Mouse (Mus musculus) gastrocnemius, adult 8-10 months (tissue): ENCODE results near the gene Bdnf. TPM values are rescaled to one million over a fixed set of nuclear protein-coding genes. Genes with fewer than 3 reads are reported as not detected.

Experiments used
- DNase-seq, 2 experiments: peaks; one replicate each; pipeline ENCODE4 v3.0.0; 2022; ENCODE audit warnings: low spot score in 2 of 2
- total RNA-seq, 4 experiments: library from RNA; stranded (reverse); gene quantifications; 2 replicates each; pipeline ENCODE4 v1.2.4; 2022

Bdnf gene
- total RNA-seq, 4 experiments from 2014 or later = 0.16 to 1.0 (median 0.59) TPM

- DNase-seq = no peak
These were observed 29.6 kb downstream of the Bdnf start for GRCm38 (mm10) chr2:109704053-109704452.

DNA sequence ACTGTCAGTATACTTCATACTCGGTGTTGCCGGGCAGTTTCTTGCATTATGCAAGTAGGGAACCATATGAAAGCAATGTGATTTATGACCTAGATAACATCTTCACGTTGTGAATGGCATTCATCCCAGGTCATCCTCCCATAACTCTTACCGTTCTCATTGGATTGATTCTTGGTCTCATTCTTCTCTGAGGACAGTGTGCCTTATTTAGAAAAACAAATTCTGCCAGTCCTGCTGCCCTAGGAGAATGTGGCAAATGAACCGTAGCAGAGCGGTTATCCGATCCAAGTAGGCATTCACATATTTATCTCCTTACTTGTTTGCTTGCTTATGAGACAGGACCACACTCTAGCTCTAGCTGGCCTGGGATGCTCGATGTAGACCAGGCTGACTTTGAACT is 32.0 kb downstream of the Bdnf start:
- DNase-seq = no peak

DNA sequence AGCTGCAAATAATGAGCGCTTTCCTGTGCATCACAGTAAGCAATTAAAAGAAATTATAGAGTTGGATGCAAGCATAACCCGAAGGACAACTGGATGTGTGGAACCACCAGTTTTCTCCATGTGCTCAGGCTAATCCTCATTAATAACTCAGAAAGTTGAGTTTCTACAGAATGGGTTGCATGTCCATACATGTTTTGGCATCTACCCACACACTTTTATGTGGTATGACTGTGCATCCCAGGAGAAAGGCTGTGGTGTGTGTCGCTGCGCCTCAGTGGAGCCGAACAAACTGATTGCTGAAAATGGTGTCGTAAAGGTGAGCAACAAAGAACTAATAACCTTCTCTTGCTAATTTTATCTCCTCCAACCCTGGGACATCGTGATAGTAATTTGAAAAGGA is 34.8 kb downstream of the Bdnf start:
- no peak for DNase-seq

GRCm38 (mm10) chr2:109711049-109711448 is 36.5 kb downstream of the Bdnf start:
- DNase-seq = no peak

GRCm38 (mm10) chr2:109725261-109725660 is 50.8 kb downstream of the Bdnf start:
- DNase-seq = no peak

DNA sequence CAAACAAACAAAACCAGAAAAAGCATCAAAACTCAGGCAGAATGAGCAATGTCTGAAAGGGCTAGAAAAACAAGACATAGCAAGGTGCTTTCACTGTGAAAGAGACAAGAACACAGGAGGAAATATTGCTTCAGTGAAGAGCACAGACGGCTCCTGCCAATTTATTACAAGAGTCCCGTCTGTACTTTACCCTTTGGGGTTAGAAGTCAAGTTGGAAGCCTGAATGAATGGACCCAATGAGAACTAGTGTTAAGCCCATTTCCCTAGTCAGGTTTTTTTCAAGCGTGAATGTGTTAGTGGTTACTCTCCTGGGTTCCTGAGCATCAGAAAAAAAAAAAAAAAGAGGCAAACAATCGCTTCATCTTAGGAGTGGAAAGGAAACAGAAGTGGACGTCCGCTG is 51.3 kb downstream of the Bdnf start:
- no peak for DNase-seq

- DNase-seq = no peak
These were observed 54.7 kb downstream of the Bdnf start for GRCm38 (mm10) chr2:109729221-109729620.

DNA sequence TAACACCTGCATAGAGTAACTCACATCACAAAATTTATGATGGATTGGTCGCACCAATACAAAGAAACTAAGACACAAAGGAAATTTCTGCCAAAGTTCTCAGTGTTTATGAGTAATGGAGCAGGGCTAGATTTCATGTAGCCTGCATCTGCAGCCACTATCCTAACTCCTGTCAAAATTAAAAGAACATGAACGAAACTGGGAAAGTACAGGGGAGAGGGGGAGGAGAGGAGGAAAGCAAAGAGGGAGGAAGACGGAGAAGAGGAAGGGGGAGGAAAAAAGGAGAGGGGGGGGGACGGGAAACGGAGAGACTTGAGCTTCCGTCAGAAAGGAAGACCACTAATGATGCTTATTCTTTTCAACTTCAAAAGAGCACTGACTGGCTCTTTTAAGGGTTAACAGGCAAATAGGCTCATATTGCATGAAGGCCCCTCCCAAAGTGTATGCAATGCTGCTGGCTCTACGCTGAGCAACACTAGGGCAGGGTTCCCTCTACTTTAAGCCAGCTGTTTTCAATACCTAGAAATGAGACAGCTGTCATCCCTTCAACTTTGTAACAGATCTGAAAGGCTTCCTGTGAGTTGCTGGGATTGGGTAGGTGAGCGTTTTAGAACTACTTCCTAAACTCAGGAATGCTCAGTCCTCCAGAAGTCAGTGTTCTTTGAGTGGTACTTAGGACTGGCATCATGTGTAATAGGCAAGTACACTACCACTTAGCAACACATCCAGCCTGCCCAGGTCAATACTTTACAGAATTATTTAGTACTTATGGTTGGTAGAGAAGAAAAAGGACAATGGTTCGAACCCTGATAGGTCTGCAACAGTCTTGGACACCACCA is 58.9 kb downstream of the Bdnf start:
- no peak for DNase-seq

DNA sequence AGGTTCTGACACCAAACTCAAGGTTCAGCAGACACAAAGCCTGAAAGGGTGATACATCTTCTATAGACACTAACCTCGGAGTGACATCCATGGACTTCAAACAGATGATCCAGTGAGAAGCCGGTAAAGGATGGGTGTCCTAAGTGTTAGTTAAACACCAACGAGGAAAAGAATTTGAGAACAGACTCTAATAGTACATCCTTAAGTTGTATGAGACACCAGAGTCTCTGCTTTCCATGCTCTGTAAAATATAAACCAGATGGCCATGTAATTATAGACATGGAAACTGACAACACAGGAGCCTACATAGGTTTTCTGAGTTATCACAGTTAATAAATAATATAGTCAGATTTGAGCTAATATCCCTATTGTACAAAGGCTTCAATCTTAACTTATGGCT is 59.7 kb downstream of the Bdnf start:
- no peak for DNase-seq

- DNase-seq = no peak
These were observed 60.2 kb downstream of the Bdnf start for GRCm38 (mm10) chr2:109734666-109735065.

- peak in 1 of 2 experiments; percentile 23 for DNase-seq
These were observed 60.8 kb downstream of the Bdnf start for GRCm38 (mm10) chr2:109735347-109735746.

DNA sequence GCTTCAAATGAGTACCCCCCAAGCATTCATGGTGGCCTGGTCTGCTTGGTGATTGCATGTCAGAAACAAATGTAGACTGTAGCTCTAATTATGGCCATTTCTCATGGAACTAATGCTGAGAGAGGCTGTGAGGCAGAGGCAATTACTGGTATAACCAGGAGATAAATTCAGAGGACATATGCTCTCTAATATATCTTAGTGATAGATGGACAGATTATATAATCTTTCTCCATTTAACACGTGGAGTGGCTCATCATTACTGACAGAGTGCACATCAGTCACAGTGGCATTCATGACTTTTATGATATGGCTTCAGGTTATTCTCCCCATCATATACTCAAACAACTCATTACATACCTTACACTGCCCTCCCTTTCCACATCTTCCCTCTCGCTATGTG is 61.8 kb downstream of the Bdnf start:
- DNase-seq = no peak

- no peak for DNase-seq
These were observed 63.8 kb downstream of the Bdnf start for GRCm38 (mm10) chr2:109738331-109738730.

DNA sequence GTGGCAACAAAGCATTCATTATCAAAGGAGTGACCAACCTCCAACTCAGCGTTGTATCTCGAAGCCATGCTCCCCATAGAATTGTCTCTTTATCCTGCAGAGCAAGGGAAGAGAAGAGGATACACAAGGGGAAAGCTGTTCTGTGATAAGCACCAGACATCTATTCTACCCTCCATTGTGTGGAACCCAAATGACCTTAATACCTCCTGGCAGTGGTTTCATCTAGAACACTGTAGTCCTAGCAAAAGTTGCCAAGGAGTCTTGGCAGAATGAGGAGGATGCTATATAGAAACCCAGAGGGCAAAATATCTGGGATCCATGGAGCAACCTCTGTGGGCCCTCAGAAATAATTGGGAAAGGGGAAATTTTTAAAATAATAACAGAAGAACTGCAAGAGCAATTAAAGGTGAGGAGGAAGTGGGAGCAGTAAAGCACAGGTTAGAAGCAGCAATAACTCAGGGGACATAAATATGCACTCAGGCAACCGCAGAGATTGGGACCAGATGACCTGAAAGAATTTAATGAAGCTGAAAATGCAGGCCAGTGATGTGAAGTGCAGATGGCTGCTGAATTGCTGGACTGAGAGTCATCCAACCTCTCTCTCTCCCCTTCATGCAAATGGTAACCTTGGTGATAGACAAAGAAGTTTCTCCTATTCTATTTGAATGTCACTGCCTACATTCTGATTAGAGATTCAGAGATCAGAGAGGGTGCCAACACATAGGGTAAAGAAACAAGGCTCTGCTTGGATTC is 68.9 kb downstream of the Bdnf start:
- no peak for DNase-seq

GRCm38 (mm10) chr2:109746223-109746622 is 71.7 kb downstream of the Bdnf start:
- DNase-seq = no peak

- no peak for DNase-seq
These were observed 73.9 kb downstream of the Bdnf start for GRCm38 (mm10) chr2:109748412-109748811.

DNA sequence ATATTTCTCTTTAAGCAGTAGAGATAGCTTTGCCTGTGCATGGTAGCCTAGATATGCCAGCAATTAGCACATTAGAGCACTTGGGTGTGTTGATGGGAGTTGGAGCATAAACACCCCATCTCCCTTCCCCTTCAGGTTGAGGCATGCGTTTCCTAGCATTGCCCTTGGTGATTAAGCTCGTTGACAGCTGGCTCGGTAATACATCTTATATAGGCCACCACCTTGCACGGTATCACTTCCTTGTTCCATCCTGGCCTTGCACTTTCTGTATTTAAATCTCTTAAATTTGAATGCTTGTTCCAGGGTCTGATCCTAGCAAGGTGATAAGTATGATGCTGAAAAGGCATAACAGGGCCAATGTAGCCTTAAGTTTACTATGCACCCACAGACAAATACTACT is 74.3 kb downstream of the Bdnf start:
- DNase-seq = no peak

GRCm38 (mm10) chr2:109749964-109750363 is 75.5 kb downstream of the Bdnf start:
- no peak for DNase-seq

- no peak for DNase-seq
These were observed 76.0 kb downstream of the Bdnf start for GRCm38 (mm10) chr2:109750484-109750883.

GRCm38 (mm10) chr2:109756305-109756704 is 81.8 kb downstream of the Bdnf start:
- no peak for DNase-seq

DNA sequence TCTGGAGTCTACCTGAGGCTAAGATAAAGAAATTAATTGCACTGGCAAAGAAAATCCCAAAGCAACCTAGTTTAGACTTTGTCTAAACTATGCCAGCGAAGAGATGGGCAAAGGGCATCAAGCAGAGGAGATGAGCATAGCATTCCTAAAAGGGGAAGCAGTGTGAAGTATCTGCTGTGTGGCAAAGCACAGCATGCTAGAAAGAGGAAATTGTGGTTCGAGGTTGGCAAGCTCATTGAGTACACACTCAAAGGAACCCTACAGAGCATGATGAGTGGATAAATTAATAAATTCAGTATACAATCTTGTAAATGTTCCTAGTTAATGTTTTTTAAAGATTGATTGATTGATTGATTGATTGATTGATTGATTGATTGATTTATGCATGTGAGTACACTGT is 92.3 kb downstream of the Bdnf start:
- DNase-seq = no peak

DNA sequence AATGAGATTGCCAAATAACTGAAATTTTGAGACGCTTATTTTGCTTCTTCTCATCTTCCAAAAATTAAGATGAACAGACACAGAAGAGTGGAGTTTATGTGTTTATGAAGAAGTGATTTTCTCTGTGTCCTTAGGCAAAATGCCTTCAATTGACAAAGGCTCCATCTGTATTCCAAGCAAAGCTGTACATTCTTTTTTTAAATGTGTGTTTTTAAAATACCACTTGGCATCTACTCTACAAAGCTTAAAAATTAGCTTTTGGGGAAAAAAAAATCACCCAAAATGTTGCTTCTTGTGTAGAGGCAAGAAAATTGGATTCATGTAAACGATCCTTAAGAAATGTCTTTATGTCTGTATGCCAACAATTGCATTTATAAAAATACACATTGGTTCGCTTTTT is 94.3 kb downstream of the Bdnf start:
- no peak for DNase-seq

DNA sequence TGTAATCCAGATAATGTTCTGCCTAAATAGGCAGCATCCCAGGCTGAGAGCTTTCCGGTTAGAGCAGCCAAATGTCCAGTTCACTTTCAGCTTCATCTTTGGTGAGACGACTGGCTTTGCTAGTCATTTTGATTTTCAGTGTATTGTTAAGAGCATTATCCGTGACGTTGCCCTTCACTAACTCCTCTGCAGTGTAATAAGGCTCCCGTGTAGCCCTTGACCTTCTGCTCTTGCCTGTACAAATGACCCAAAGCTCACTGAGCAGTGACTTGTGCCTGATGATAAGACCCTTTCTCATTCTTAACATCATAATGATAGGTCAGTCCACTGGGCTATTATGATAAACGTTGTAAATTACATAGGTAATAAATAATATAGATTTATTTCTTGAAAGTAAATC is 101.9 kb downstream of the Bdnf start:
- no peak for DNase-seq
